Mouse (Mus musculus) CD4-positive helper T cell, adult 2 months (primary cell): Measurements from ENCODE around the gene Cd79b.
A peak's percentile ranks its signal among the peaks of the same experiment; 100 is the strongest.

Experiments
- DNase-seq: peaks from one replicate; pipeline ENCODE4 v3.0.0-alpha.2; 2012; ENCODE audit warnings: low read depth, missing footprints, low spot score

The Cd79b gene

GRCm38 (mm10) chr11:106318406-106319366, 4.1 kb upstream of the Cd79b start:
- no peak for DNase-seq

GRCm38 (mm10) chr11:106317801-106318200, 3.2 kb upstream of the Cd79b start:
- DNase-seq, result peak; percentile 26

- no peak for DNase-seq
Measured at GRCm38 (mm10) chr11:106316416-106316815, 1.9 kb upstream of the Cd79b start.

- no peak for DNase-seq
Measured at GRCm38 (mm10) chr11:106313533-106313932, 1.0 kb downstream of the Cd79b start.

GRCm38 (mm10) chr11:106310123-106310522, 4.4 kb downstream of the Cd79b start:
- DNase-seq, result no peak

GRCm38 (mm10) chr11:106308162-106308561, 6.4 kb downstream of the Cd79b start:
- DNase-seq, result no peak

- DNase-seq, result no peak
Measured at GRCm38 (mm10) chr11:106307432-106307831, 7.1 kb downstream of the Cd79b start.

- no peak for DNase-seq
Measured at GRCm38 (mm10) chr11:106306758-106307157, 7.8 kb downstream of the Cd79b start.

GRCm38 (mm10) chr11:106306065-106306385, 8.5 kb downstream of the Cd79b start:
- DNase-seq, result no peak

- no peak for DNase-seq
Measured at GRCm38 (mm10) chr11:106305348-106306064, 9.1 kb downstream of the Cd79b start.

GRCm38 (mm10) chr11:106302634-106303033, 11.9 kb downstream of the Cd79b start:
- DNase-seq, result peak; percentile 78

- DNase-seq, result no peak
Measured at GRCm38 (mm10) chr11:106301765-106302164, 12.8 kb downstream of the Cd79b start, which contains the start of gene Gh. Gene Gh (minus strand): TSS chr11:106301865.

- DNase-seq, result no peak
Measured at GRCm38 (mm10) chr11:106291861-106292260, 22.7 kb downstream of the Cd79b start.

GRCm38 (mm10) chr11:106290376-106290775, 24.2 kb downstream of the Cd79b start:
- no peak for DNase-seq

GRCm38 (mm10) chr11:106289369-106289768, 25.2 kb downstream of the Cd79b start:
- DNase-seq, result no peak

- DNase-seq, result no peak
Measured at GRCm38 (mm10) chr11:106286987-106287386, 27.6 kb downstream of the Cd79b start.

- DNase-seq, result no peak
Measured at GRCm38 (mm10) chr11:106286206-106286605, 28.4 kb downstream of the Cd79b start.

GRCm38 (mm10) chr11:106284126-106284525, 30.4 kb downstream of the Cd79b start:
- DNase-seq, result no peak

- DNase-seq, result no peak
Measured at GRCm38 (mm10) chr11:106283371-106283770, 31.2 kb downstream of the Cd79b start.

GRCm38 (mm10) chr11:106282452-106282851, 32.1 kb downstream of the Cd79b start:
- DNase-seq, result no peak

- DNase-seq, result peak; percentile 95
Measured at GRCm38 (mm10) chr11:106276454-106276853, 38.1 kb downstream of the Cd79b start, which contains the start of gene Tcam1. Gene Tcam1 (plus strand): TSS chr11:106276672.

GRCm38 (mm10) chr11:106274971-106275411, 39.6 kb downstream of the Cd79b start:
- no peak for DNase-seq
